Mouse (Mus musculus) G1E (cell line): ENCODE measurements around the gene Cyren.

Experiments
- CTCF ChIP-seq: IDR thresholded peaks from 2 replicates; pipeline ENCODE4 v1.5.1; 2012; ENCODE audit warnings: low read depth, low read length, inconsistent platforms, mixed read lengths
- GATA1 ChIP-seq: IDR thresholded peaks from 2 replicates; pipeline ENCODE4 v1.6.1; 2012; ENCODE audit warnings: borderline replicate concordance, low read length, inconsistent platforms, mixed read lengths
- POLR2AphosphoS5 ChIP-seq: IDR thresholded peaks from 2 replicates; pipeline ENCODE4 v1.6.1; 2012; ENCODE audit warnings: low read depth, low read length, inconsistent platforms; ENCODE audit not compliant: insufficient replicate concordance

DNA sequence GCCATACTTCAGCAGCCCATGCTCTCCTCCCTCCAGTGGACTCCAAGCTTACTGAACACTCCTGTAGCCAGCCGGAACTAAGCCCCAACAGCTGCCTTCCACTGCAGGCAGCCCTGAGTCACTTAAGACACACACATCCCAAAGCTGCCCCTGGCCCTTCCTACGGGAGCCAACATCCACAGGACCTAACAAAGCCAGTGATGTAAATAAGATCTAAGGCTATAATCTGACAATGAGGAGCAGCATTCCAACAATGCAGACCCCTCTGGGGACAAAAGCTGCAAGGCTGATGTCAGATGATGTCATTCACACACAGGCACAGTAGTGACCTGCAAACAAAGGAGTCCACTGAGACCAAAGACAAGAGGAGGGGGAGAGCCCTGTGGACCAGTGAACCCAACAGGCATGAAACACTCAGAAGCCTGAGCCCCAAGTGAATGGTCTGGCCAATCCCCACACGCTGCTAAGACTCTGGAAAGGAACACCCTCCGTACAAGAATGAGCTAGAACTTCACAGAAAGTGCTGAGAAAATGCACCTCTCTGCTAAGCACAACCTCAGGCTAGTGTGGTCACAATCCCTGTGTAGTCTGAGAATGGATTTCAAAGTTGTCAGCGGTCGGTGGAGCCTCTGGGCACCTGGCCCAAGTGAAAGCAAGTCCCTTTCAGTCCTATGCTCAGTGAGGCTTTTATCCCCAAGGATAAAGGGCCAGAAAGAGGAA, 9.4 kb upstream of the Cyren start:
- TF ChIP-seq CTCF (no peak), POLR2AphosphoS5 (no peak), GATA1 (no peak)
